Mouse (Mus musculus) heart, postnatal 0 days (tissue): ENCODE results near the gene 1700092M07Rik. TPM values are rescaled to one million over a fixed set of nuclear protein-coding genes. Genes with fewer than 3 reads are reported as not detected.

ENCODE experiments used
- ATAC-seq: fragments of 200-750 bp; cut with Nextera tagmentation; 2 replicates; pipeline ENCODE4 v1.8.0; 2017; ENCODE audit warnings: low read depth, moderate number of reproducible peaks, moderate library complexity; ENCODE audit not compliant: insufficient read depth
- DNase-seq: peaks from one replicate; pipeline ENCODE4 v3.0.0-alpha.2; 2016; ENCODE audit warnings: low spot score
- H3K27ac ChIP-seq: fragments of 300-500 bp; sonication (generic); 2 replicates; pipeline ENCODE4 v1.5.1; 2014; ENCODE audit warnings: low read depth, mild to moderate bottlenecking
- H3K27me3 ChIP-seq: fragments of 300-500 bp; sonication (generic); 2 replicates; pipeline ENCODE4 v1.6.1; 2014; ENCODE audit warnings: low read length, mixed read lengths; ENCODE audit not compliant: control insufficient read depth, insufficient read depth
- H3K36me3 ChIP-seq: fragments of 300-500 bp; sonication (generic); replicated peaks from 2 replicates; pipeline ENCODE4 v1.6.1; 2014; ENCODE audit warnings: low read length, mixed read lengths; ENCODE audit not compliant: control insufficient read depth, insufficient read depth
- H3K4me1 ChIP-seq: fragments of 300-500 bp; sonication (generic); 2 replicates; pipeline ENCODE4 v1.6.1; 2014; ENCODE audit warnings: antibody characterized with exemption; ENCODE audit not compliant: control insufficient read depth, insufficient read depth
- H3K4me2 ChIP-seq: fragments of 300-500 bp; sonication (generic); 2 replicates; pipeline ENCODE4 v1.6.1; 2014; ENCODE audit warnings: low read depth, mild to moderate bottlenecking, low read length, moderate library complexity
- H3K4me3 ChIP-seq: fragments of 300-500 bp; sonication (generic); 2 replicates; pipeline ENCODE4 v1.5.1; 2014; ENCODE audit warnings: low read depth, low read length
- H3K9ac ChIP-seq: fragments of 300-500 bp; sonication (generic); replicated peaks from 2 replicates; pipeline ENCODE4 v1.6.1; 2014; ENCODE audit warnings: low read depth, low read length, mixed read lengths
- H3K9me3 ChIP-seq: fragments of 300-500 bp; sonication (generic); replicated peaks from 2 replicates; pipeline ENCODE4 v1.6.1; 2016; ENCODE audit warnings: low read length; ENCODE audit not compliant: control insufficient read depth
- CTCF ChIP-seq: IDR thresholded peaks from 2 replicates; pipeline ENCODE4 v1.5.1; 2016; ENCODE audit warnings: antibody characterized with exemption, control low read depth, low read depth
- EP300 ChIP-seq: IDR thresholded peaks from 2 replicates; pipeline ENCODE4 v1.6.1; 2016; ENCODE audit warnings: antibody characterized with exemption, low read depth
- WGBS: fragments of 180-500 bp; shearing (Covaris S2); extraction: QIAGEN DNeasy Blood & Tissue Kit; methylation state at CpG from one replicate; pipeline ENCODE4 v1.1.7; 2014; 5-methylcytosine and 5-hydroxymethylcytosine counted together
- polyA plus RNA-seq: library from polyadenylated mRNA; unstranded; fragments of >200 nt; fragmentation: Nextera tagmentation; extraction: Ambion mirVana; gene quantifications from 2 replicates; pipeline ENCODE4 v1.2.1, GENCODE M21; 2015
- total RNA-seq: library from RNA; depleted of rRNA; stranded (reverse); fragments of >200 nt; gene quantifications from 2 replicates; pipeline ENCODE4 v1.2.3, GENCODE M21; 2014; ENCODE audit warnings: low replicate concordance

Gene 1700092M07Rik
- total and polyA plus RNA-seq, 2 experiments from 2014 or later: 0.38 TPM; not detected in 1

- Histone ChIP-seq H3K4me1 (peaks cover 29% of the 10 kb centered on the region), H3K9me3 (no peaks in the 10 kb centered on the region), H3K4me3 (peak overlapping the region; percentile 91), H3K27ac (peak overlapping the region; percentile 97), H3K4me2 (peak overlapping the region; percentile 67), H3K36me3 (peaks cover 11% of the 10 kb centered on the region), H3K27me3 (no peaks in the 10 kb centered on the region), H3K9ac (peak overlapping the region; percentile 93)
- 9% methylated on average over 13 of the region's 13 CpGs for WGBS
- TF ChIP-seq EP300 (no peak), CTCF (no peak)
- ATAC-seq: no peak
- no peak for DNase-seq
Measured at GRCm38 (mm10) chr19:8713997-8714652, 26.4 kb upstream of the 1700092M07Rik start.

GRCm38 (mm10) chr19:8714653-8715481 lies 25.7 kb upstream of the 1700092M07Rik start:
- TF ChIP-seq CTCF (0 out of 2 replicates have a peak, but pooled peaks have one; percentile 3), EP300 (no peak)
- Histone ChIP-seq H3K27ac (0 out of 2 replicates have a peak overlapping the region, but pooled peaks have one; percentile 39), H3K4me3 (no peak overlapping the region)

GRCm38 (mm10) chr19:8715868-8716766 lies 24.4 kb upstream of the 1700092M07Rik start:
- no peak for ATAC-seq
- 77% methylated on average over 10 of the region's 10 CpGs for WGBS
- no peak for DNase-seq
- TF ChIP-seq EP300 (no peak), CTCF (no peak)
- Histone ChIP-seq H3K4me1 (peaks cover 21% of the 10 kb centered on the region), H3K9me3 (no peaks in the 10 kb centered on the region), H3K4me2 (no peak overlapping the region), H3K36me3 (peaks cover 4% of the 10 kb centered on the region; the same call in 1 of the 2 replicates), H3K4me3 (no peak overlapping the region), H3K27me3 (no peaks in the 10 kb centered on the region), H3K27ac (no peak overlapping the region), H3K9ac (no peak overlapping the region)

More at GRCm38 (mm10) chr19:8714653-8715481, 25.7 kb upstream of the 1700092M07Rik start:
- H3K9me3 ChIP-seq: no peaks in the 10 kb centered on the region
- H3K4me1 ChIP-seq: peaks cover 29% of the 10 kb centered on the region
- WGBS: 62% methylated on average over 10 of the region's 10 CpGs
- ATAC-seq (no peak), DNase-seq (no peak)
- H3K27me3 ChIP-seq: no peaks in the 10 kb centered on the region
- H3K4me2 ChIP-seq: no peak overlapping the region
- peaks cover 4% of the 10 kb centered on the region for H3K36me3 ChIP-seq
- no peak overlapping the region for H3K9ac ChIP-seq

GRCm38 (mm10) chr19:8716767-8717475 lies 23.6 kb upstream of the 1700092M07Rik start:
- Histone ChIP-seq H3K27ac (no peak overlapping the region), H3K36me3 (no peaks in the 10 kb centered on the region), H3K9ac (no peak overlapping the region), H3K9me3 (no peaks in the 10 kb centered on the region), H3K4me2 (no peak overlapping the region), H3K27me3 (no peaks in the 10 kb centered on the region), H3K4me1 (peaks cover 15% of the 10 kb centered on the region), H3K4me3 (no peak overlapping the region)
- no peak for DNase-seq
- 73% methylated on average over 8 of the region's 10 CpGs for WGBS
- no peak for ATAC-seq
- TF ChIP-seq EP300 (no peak), CTCF (no peak)
